Mouse (Mus musculus) ES-E14 (cell line): ENCODE data around the gene Hbb-y.

Experiments
- CHD2 ChIP-seq: IDR thresholded peaks from 2 replicates; pipeline ENCODE4 v1.6.1; 2014; ENCODE audit warnings: mild to moderate bottlenecking, low read depth, low read length, inconsistent platforms
- ZC3H11A ChIP-seq: IDR thresholded peaks from 2 replicates; pipeline ENCODE4 v1.6.1; 2012; ENCODE audit warnings: low read depth, mild to moderate bottlenecking, inconsistent platforms, low read length, borderline replicate concordance

DNA sequence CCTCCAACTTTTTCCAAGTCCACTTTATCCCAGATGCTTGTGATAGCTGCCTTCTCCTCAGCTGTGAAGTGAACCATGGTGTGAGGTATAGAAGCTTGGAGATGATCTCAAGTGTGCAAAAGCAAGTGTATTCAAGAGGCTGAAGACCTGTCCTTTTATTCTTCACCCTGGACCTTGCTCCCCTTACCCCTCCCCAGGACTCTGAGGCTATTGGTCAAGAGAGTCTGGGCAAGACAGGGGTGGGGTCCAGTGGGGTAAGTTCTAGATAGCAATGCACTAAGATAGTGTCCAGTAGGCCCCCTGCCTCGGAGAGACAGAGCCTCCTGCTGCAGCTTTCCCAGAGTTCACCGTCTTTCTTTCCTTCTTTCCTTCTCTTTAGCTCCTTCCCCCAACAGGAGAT is 10.0 kb downstream of the Hbb-y start, which contains the start of gene Hbb-bh1:
- no peak for TF ChIP-seq ZC3H11A
- no peak for TF ChIP-seq CHD2
